Mouse (Mus musculus): ENCODE measurements around the gene Sptbn1. TPM values are rescaled to one million over a fixed set of nuclear protein-coding genes. Genes with fewer than 3 reads are reported as not detected.

The Sptbn1 gene
- total and polyA plus RNA-seq, 2 experiments from 2014 or later: 121 to 271 TPM

- Histone ChIP-seq H3K27ac (ENCODE audit: low read depth) (no peak overlapping the region), H3K9me3 (replicated peaks; ENCODE audit: control insufficient read depth, low read length) (no peaks in the 10 kb centered on the region), H3K4me2 (ENCODE audit: low read depth, low read length) (no peak overlapping the region), H3K27me3 (ENCODE audit: control insufficient read depth, insufficient read depth, low read length) (no peaks in the 10 kb centered on the region), H3K4me1 (ENCODE audit: control insufficient read depth, insufficient read depth) (no peaks in the 10 kb centered on the region), H3K9ac (replicated peaks; ENCODE audit: low read depth, low read length) (no peak overlapping the region), H3K4me3 (ENCODE audit: low read depth, low read length) (no peak overlapping the region), H3K36me3 (replicated peaks; ENCODE audit: control insufficient read depth, insufficient read depth, low read length) (no peaks in the 10 kb centered on the region)
- DNase-seq (ENCODE audit: low spot score) (no peak), ATAC-seq (ENCODE audit: insufficient read depth, low read depth) (no peak)
- WGBS: 52% methylated on average over 3 of the region's 3 CpGs
- no peak for TF ChIP-seq CTCF (IDR thresholded peaks at IDR 0.05; ENCODE audit: low read depth)
- TF ChIP-seq EP300 (IDR thresholded peaks at IDR 0.05; ENCODE audit: low read depth): no peak
These were observed 7.6 kb upstream of the Sptbn1 start for GRCm38 (mm10) chr11:30275436-30276031.

- DNase-seq (ENCODE audit: low spot score): no peak
- Histone ChIP-seq H3K36me3 (replicated peaks; ENCODE audit: control insufficient read depth, insufficient read depth, low read length) (no peaks in the 10 kb centered on the region), H3K4me1 (ENCODE audit: control insufficient read depth, insufficient read depth) (0 out of 2 replicates have a peak, but pooled peaks cover 5% of the 10 kb centered on the region), H3K9ac (replicated peaks; ENCODE audit: low read depth, low read length) (no peak overlapping the region; the same call in 1 of the 2 replicates), H3K4me2 (ENCODE audit: low read depth, low read length) (peak overlapping the region; percentile 77), H3K9me3 (replicated peaks; ENCODE audit: control insufficient read depth, low read length) (no peaks in the 10 kb centered on the region), H3K27ac (ENCODE audit: low read depth) (peak overlapping the region; percentile 100; the same call in 1 of the 2 replicates), H3K27me3 (ENCODE audit: control insufficient read depth, insufficient read depth, low read length) (no peaks in the 10 kb centered on the region), H3K4me3 (ENCODE audit: low read depth, low read length) (peak overlapping the region; percentile 93; the same call in 1 of the 2 replicates)
- 83% methylated on average over 1 of the region's 1 CpGs for WGBS
- ATAC-seq (ENCODE audit: insufficient read depth, low read depth): no peak
- TF ChIP-seq EP300 (IDR thresholded peaks at IDR 0.05; ENCODE audit: low read depth) (no peak), CTCF (IDR thresholded peaks at IDR 0.05; ENCODE audit: low read depth) (no peak)
These were observed 1.5 kb upstream of the Sptbn1 start for GRCm38 (mm10) chr11:30269524-30269923.

- 0 out of 2 replicates have a peak, but pooled peaks cover 10% of the 10 kb centered on the region for H3K4me1 ChIP-seq (ENCODE audit: control insufficient read depth, insufficient read depth)
- DNase-seq (ENCODE audit: low spot score): no peak
- H3K9me3 ChIP-seq (replicated peaks; ENCODE audit: control insufficient read depth, low read length): no peaks in the 10 kb centered on the region
- ATAC-seq (ENCODE audit: insufficient read depth, low read depth): peak; percentile 4; the same call in 1 of the 2 replicates
- 0 out of 2 replicates have a peak, but pooled peaks have one; percentile 5 for TF ChIP-seq EP300 (IDR thresholded peaks at IDR 0.05; ENCODE audit: low read depth)
- TF ChIP-seq CTCF (IDR thresholded peaks at IDR 0.05; ENCODE audit: low read depth): no peak
- no peaks in the 10 kb centered on the region for H3K36me3 ChIP-seq (replicated peaks; ENCODE audit: control insufficient read depth, insufficient read depth, low read length)
- peak overlapping the region; percentile 93 for H3K4me3 ChIP-seq (ENCODE audit: low read depth, low read length)
- WGBS: 2% methylated on average over 15 of the region's 15 CpGs
- H3K27me3 ChIP-seq (ENCODE audit: control insufficient read depth, insufficient read depth, low read length): no peaks in the 10 kb centered on the region
- H3K9ac ChIP-seq (replicated peaks; ENCODE audit: low read depth, low read length): peak overlapping the region; percentile 95
- H3K4me2 ChIP-seq (ENCODE audit: low read depth, low read length): peak overlapping the region; percentile 77
- peak overlapping the region; percentile 100 for H3K27ac ChIP-seq (ENCODE audit: low read depth)
These were observed 837 bp upstream of the Sptbn1 start for GRCm38 (mm10) chr11:30268648-30269375.

- H3K4me2 ChIP-seq (ENCODE audit: low read depth, low read length): peak overlapping the region; percentile 77
- H3K9me3 ChIP-seq (replicated peaks; ENCODE audit: control insufficient read depth, low read length): no peaks in the 10 kb centered on the region
- no peaks in the 10 kb centered on the region for H3K27me3 ChIP-seq (ENCODE audit: control insufficient read depth, insufficient read depth, low read length)
- peak overlapping the region; percentile 93 for H3K4me3 ChIP-seq (ENCODE audit: low read depth, low read length)
- H3K36me3 ChIP-seq (replicated peaks; ENCODE audit: control insufficient read depth, insufficient read depth, low read length): no peaks in the 10 kb centered on the region
- peak overlapping the region; percentile 95 for H3K9ac ChIP-seq (replicated peaks; ENCODE audit: low read depth, low read length)
- DNase-seq (ENCODE audit: low spot score) (peak; percentile 67), ATAC-seq (ENCODE audit: insufficient read depth, low read depth) (peak; percentile 63)
- H3K4me1 ChIP-seq (ENCODE audit: control insufficient read depth, insufficient read depth): peaks cover 24% of the 10 kb centered on the region; the same call in 1 of the 2 replicates
- H3K27ac ChIP-seq (ENCODE audit: low read depth): peak overlapping the region; percentile 100
- under 1% methylated on average over 57 of the region's 69 CpGs for WGBS
- no peak for TF ChIP-seq CTCF (IDR thresholded peaks at IDR 0.05; ENCODE audit: low read depth)
- no peak for TF ChIP-seq EP300 (IDR thresholded peaks at IDR 0.05; ENCODE audit: low read depth)
These were observed 711 bp downstream of the Sptbn1 start for GRCm38 (mm10) chr11:30267036-30267891.

GRCm38 (mm10) chr11:30266691-30267035 lies 1.3 kb downstream of the Sptbn1 start:
- Histone ChIP-seq H3K4me3 (ENCODE audit: low read depth, low read length) (peak overlapping the region; percentile 93), H3K4me1 (ENCODE audit: control insufficient read depth, insufficient read depth) (peaks cover 28% of the 10 kb centered on the region; the same call in 1 of the 2 replicates), H3K27me3 (ENCODE audit: control insufficient read depth, insufficient read depth, low read length) (no peaks in the 10 kb centered on the region), H3K4me2 (ENCODE audit: low read depth, low read length) (peak overlapping the region; percentile 77), H3K36me3 (replicated peaks; ENCODE audit: control insufficient read depth, insufficient read depth, low read length) (no peaks in the 10 kb centered on the region), H3K27ac (ENCODE audit: low read depth) (peak overlapping the region; percentile 100), H3K9ac (replicated peaks; ENCODE audit: low read depth, low read length) (peak overlapping the region; percentile 95), H3K9me3 (replicated peaks; ENCODE audit: control insufficient read depth, low read length) (no peaks in the 10 kb centered on the region)
- WGBS: 1% methylated on average over 7 of the region's 7 CpGs
- DNase-seq (ENCODE audit: low spot score) (no peak), ATAC-seq (ENCODE audit: insufficient read depth, low read depth) (no peak)
- TF ChIP-seq CTCF (IDR thresholded peaks at IDR 0.05; ENCODE audit: low read depth) (no peak), EP300 (IDR thresholded peaks at IDR 0.05; ENCODE audit: low read depth) (no peak)

Data from heart, postnatal 0 days (tissue).